Mouse (Mus musculus) T-cell, adult 66 days (primary cell): ENCODE data around the gene D430042O09Rik. TPM values are rescaled to one million over a fixed set of nuclear protein-coding genes. Genes with fewer than 3 reads are reported as not detected.

ENCODE experiments used
- total RNA-seq, 2 experiments: library from RNA; stranded (reverse); gene quantifications; 3 replicates in 1 of 2; 4 replicates in 1 of 2; pipeline ENCODE4 v1.2.4; 2023

The D430042O09Rik gene
- total RNA-seq, result 10 to 100 TPM; 18.3 to 23.8 TPM

DNA sequence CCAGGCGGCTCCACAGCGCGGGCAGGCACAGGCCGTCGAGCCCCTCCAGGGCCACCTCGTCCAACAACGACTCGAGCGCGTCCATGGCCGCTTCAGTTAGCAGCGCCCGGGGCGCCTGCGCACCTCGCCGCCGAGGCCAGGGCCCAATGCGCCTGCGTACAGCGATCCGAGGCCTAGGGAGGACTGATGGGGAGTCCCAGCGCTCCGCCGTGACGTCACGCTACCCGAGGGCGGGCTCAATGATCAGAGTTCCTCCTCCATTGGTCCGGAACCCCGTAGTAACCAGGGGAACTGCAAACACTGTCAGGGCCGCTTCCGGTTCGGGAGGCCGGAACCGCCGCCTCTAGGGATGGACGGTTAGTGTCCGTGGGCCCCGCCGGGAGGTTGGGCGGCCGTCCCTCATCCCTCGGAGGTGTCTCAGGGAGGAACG, at the start of gene D430042O09Rik, which contains the start of gene Gtf3c1:
D430042O09Rik (plus strand) TSS at position 296 of the 430 bp plus-strand sequence.
Gtf3c1 (minus strand) TSS at position 188 of the 430 bp plus-strand sequence.

Other genes with a start within 250 kb of the D430042O09Rik start
- 10 to 100 TPM; 45.1 to 55.9 TPM for gene Nsmce1, start 216.3 kb upstream of the D430042O09Rik start, total RNA-seq
- gene Il4ra, start 155.8 kb upstream of the D430042O09Rik start, total RNA-seq, result 100 to 1,000 TPM; 264 to 287 TPM
- 100 to 1,000 TPM; 165 to 167 TPM for gene Il21r, start 104.5 kb upstream of the D430042O09Rik start, total RNA-seq
- gene Gtf3c1, start 108 bp upstream of the D430042O09Rik start, total RNA-seq, result 10 to 100 TPM; 68.0 to 79.4 TPM